19 mouse cellular contexts compared by ENCODE assay signal in genomic region chr14:7833458-7833857, GRCm38 (mm10). TPM values are rescaled to one million over a fixed set of nuclear protein-coding genes. Genes with fewer than 3 reads are reported as not detected.
"Had no signal": no experiment of that assay in that cellular context is flagged by ENCODE, and none has a peak within 500 bp of the region (broad histone marks: within the 10 kb centered on the region; RNA-seq: fewer than 3 reads in every experiment).

No protein-coding gene starts in this region.

- H3K27me3 ChIP-seq: liver, embryonic 15.5 days; megakaryocyte, embryonic 14.5 days; midbrain, embryonic 12.5 days; stomach, embryonic 15.5 days had no signal

- H3K4me1 ChIP-seq: midbrain, embryonic 12.5 days; stomach, embryonic 15.5 days had no signal

- H3K27ac ChIP-seq: liver, embryonic 15.5 days; macrophage; midbrain, embryonic 12.5 days; stomach, embryonic 15.5 days had no signal

- H3K36me3 ChIP-seq: liver, embryonic 15.5 days; midbrain, embryonic 12.5 days; stomach, embryonic 15.5 days had no signal

- H3K4me2 ChIP-seq: liver, embryonic 15.5 days; lung, embryonic 14.5 days; midbrain, embryonic 12.5 days; stomach, embryonic 15.5 days had no signal

- H3K4me3 ChIP-seq: liver, embryonic 15.5 days; megakaryocyte, embryonic 14.5 days; midbrain, embryonic 12.5 days; stomach, embryonic 15.5 days had no signal

- H3K9me3 ChIP-seq: liver, embryonic 15.5 days; midbrain, embryonic 12.5 days; stomach, embryonic 15.5 days had no signal

- DNase-seq: kidney, adult 8-10 months; kidney, postnatal 36 days; left cerebral cortex, postnatal 4 days; lung, embryonic 14.5 days; lung, postnatal 10 days; retina, postnatal 1 day; right cerebral cortex, postnatal 4 days; thymus, postnatal 4 days had no signal

RNA-seq across cellular contexts. Expression of gene Gm26661, which starts 42.1 kb away (rescaled TPM):
- polyA plus RNA-seq: intestine, embryonic 14.5 days; kidney, embryonic 16.5 days; liver, adult 2 months; liver, embryonic 15.5 days; lung, embryonic 14.5 days; macrophage; midbrain, embryonic 12.5 days; midbrain, postnatal 0 days; neural tube, embryonic 11.5 days; spleen, adult 2 months; stomach, embryonic 15.5 days had no signal
